Mouse (Mus musculus): ENCODE results near the gene Ric8a. TPM values are rescaled to one million over a fixed set of nuclear protein-coding genes. Genes with fewer than 3 reads are reported as not detected.

Gene Ric8a
- 10 to 100 TPM; 60.1 to 70.0 (median 64.9) TPM for total RNA-seq (2022)

DNA sequence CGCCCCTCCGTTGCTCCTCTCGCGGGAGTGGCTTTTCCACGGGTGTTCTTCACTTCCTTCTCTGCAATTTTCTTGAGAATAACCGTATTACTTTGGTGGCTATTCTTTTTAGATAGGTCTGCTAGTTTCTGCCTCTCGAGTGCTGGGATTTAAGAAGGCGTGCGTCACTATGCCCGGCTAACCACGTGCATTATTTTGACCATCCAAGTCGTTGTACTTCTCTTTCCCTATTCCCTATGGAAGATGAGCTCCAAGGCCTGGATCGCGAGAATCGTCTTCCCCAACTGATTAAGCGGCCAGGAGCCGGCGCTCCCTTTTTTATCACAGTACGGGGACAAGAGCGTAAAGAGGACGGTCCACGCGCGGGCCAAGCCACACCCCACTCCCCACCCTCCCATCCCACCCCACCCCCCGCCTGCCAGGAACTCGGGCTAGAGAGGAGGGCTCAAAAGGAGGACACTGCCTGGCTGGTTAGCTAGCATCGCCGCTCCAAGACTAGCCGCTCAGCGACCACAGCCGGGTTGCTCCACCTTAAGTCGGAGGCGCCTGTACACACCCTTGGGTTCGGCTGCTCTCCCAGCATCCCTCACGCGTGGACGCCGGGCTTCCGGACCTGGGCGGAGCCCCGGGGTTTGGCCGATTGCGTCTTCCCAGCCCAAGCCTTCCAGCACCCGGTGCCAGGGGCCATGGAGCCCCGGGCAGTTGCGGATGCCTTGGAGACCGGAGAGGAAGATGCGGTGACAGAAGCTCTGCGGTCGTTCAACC is at the start of gene Ric8a:
TSS of gene Ric8a (plus strand) at position 173 of the 765 bp plus-strand sequence.
- peak; percentile 85 to 88 for DNase-seq (ENCODE audit: low spot score in 2 of 2)

DNA sequence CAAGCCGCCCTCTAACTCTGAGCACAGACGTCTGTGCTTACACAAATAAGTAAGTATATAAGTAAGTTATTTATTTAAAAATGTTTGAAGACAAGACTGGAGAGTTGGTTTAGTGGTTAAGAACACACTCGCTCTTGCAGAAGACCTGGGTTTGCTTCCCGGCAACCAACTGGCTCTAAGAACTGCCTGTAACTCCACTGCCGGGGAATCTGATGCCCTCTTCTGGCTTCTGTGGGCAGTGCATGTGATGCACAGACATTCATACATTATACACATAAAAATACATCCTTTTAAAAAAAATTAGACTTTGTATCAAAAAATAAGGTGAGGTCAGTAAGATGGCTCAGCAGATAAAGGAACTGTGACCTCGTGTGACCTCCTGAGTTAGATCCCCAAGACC is 46.3 kb upstream of the Ric8a start:
- DNase-seq (ENCODE audit: low spot score in 2 of 2), result no peak

GRCm38 (mm10) chr7:140811714-140812113 is 45.0 kb upstream of the Ric8a start:
- DNase-seq (ENCODE audit: low spot score in 2 of 2), result no peak

- DNase-seq (ENCODE audit: low spot score in 2 of 2), result no peak
Measured at GRCm38 (mm10) chr7:140812850-140813249, 43.9 kb upstream of the Ric8a start.

GRCm38 (mm10) chr7:140820173-140820572 is 36.6 kb upstream of the Ric8a start:
- DNase-seq (ENCODE audit: low spot score in 2 of 2), result no peak

- no peak for DNase-seq (ENCODE audit: low spot score in 2 of 2)
Measured at GRCm38 (mm10) chr7:140821305-140821652, 35.5 kb upstream of the Ric8a start.

DNA sequence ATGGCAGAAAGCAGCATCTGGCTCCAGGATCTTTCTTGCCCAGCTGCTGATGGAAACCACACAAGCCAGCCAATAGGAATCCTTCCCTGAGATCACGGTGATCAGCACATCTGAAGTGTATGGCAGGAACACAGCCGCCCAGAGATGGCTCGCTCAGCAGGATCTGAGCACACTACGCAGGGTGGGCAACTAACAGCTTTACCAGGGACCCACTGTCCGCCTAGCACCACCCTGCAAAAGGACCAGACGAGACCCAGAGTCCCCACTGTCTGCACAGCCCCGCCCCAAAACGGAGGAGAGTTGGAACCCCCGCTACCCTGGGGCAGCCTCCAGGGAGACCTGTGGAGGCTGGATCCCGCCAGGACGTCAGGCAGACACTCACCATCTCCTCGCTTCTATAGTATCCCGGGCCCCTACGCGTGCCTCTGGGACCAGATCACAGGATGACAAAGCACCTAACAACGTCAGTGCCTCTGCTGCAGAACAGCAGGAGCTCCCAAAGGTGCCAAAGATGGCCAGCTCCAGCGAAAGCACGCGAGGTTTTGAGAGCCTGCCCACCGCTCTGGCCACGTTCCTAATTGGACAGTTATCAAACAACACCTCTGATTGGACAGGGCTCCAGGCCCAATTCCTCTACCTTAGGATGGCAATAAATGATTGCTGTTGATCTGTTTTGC is 35.0 kb upstream of the Ric8a start, which contains the start of gene Zfp941:
TSS of gene Zfp941 (minus strand) at position 526 of the 677 bp plus-strand sequence.
- DNase-seq (ENCODE audit: low spot score in 2 of 2), result peak; percentile 45 to 78

DNA sequence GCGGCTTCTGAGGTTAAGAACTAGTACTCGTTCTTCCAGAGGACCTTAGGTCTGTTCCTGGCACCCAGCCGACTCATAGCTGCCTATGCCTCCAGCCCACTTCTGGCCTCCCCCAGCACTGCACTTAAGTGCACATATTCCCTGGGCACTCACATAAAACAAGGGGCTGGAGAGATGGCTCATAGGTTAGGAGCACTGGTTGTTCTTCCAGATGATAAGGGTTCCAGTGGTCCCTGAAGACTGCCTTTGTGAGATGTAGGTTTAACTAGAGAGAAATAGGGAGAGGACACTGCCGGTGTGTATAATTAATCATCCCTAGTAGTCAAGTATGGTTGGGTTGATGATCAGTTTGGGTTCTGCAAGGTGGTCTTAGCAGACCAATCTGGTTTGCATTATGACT is 34.0 kb upstream of the Ric8a start:
- DNase-seq (ENCODE audit: low spot score in 2 of 2), result no peak

- DNase-seq (ENCODE audit: low spot score in 2 of 2), result peak; percentile 31 to 84
Measured at GRCm38 (mm10) chr7:140828171-140828881, 28.4 kb upstream of the Ric8a start.

DNA sequence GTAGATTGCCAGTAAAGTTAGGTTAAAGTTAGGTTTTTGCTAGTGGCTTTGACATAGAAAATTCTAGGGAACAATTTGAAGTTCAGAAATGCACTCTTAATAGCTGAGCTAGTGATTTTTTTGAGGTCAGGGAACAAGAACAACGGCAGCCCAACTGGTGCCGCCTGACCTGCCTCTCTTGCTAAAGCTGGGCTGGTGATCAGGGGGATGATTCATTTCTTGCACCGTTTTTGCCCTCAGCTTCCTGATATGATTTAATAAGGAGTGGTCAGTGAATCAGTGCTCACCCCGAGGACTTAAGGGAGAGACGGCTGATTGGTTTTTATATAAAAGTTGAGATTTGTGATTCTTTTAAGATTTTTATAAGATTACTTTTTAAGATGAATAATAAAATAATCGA is 25.3 kb upstream of the Ric8a start:
- no peak for DNase-seq (ENCODE audit: low spot score in 2 of 2)

GRCm38 (mm10) chr7:140833341-140833740 is 23.4 kb upstream of the Ric8a start:
- no peak for DNase-seq (ENCODE audit: low spot score in 2 of 2)

GRCm38 (mm10) chr7:140834968-140835757 is 21.6 kb upstream of the Ric8a start, which contains the start of gene Urah:
Urah (plus strand) TSS chr7:140835018.
- DNase-seq (ENCODE audit: low spot score in 2 of 2), result no peak

DNA sequence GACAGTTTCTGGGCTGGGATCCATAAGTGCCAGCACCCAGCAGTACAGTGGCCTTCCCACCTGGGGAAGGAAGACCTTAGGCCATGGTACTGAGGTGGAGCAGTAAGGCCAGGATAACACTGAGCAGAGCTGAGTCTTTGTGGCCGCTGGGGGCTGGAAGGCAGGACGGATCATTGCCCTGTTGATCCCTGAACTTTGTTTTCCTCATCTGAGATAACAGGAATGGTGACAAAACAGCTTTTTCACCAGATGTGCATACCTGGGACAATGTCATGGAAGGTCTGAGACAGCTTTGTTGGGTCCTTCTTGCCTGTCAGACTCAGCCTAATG is 21.0 kb upstream of the Ric8a start:
- no peak for DNase-seq (ENCODE audit: low spot score in 2 of 2)

DNA sequence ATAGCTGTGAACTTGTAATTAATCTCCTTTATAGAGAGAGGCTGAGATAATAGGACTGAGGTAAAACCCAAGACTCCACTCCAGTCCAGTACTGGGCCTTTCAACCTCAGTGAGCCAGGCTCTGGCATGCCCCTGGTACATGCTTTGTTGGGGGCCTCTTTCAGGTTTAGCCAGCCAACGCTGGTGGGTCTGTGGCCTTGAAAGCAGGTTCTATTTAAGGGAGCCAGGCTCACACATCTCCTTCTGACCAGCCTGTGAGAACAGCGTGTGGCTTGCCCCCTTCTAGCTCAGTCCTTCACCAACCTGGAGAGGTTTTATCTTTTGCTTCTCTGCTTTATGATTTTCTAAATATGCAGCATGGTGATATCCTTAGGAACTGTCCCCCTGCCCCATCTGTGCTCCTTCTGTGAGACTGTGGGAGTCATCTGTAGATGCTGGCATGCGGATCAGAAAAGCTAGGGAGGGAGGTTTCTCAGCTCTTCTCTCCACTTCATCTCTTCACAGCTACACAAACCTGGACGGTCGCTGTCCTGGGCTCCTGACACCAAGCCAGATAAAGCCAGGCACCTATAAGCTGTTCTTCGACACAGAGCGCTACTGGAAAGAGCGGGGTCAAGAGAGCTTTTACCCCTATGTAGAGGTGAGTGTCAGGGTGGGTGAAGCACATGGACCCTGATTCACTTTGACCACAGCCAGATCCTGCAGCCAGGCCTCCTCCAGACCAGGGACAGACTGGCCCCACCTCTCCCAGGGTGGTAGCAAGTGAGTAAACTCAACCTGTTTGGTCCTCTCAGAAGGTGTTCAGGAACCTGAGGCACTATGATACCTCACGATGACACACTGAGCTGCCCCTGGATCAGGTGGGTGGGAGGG is 20.3 kb upstream of the Ric8a start:
- DNase-seq (ENCODE audit: low spot score in 2 of 2), result peak in 1 of 2 experiments; percentile 72

GRCm38 (mm10) chr7:140839556-140839955 is 17.2 kb upstream of the Ric8a start:
- no peak for DNase-seq (ENCODE audit: low spot score in 2 of 2)

DNA sequence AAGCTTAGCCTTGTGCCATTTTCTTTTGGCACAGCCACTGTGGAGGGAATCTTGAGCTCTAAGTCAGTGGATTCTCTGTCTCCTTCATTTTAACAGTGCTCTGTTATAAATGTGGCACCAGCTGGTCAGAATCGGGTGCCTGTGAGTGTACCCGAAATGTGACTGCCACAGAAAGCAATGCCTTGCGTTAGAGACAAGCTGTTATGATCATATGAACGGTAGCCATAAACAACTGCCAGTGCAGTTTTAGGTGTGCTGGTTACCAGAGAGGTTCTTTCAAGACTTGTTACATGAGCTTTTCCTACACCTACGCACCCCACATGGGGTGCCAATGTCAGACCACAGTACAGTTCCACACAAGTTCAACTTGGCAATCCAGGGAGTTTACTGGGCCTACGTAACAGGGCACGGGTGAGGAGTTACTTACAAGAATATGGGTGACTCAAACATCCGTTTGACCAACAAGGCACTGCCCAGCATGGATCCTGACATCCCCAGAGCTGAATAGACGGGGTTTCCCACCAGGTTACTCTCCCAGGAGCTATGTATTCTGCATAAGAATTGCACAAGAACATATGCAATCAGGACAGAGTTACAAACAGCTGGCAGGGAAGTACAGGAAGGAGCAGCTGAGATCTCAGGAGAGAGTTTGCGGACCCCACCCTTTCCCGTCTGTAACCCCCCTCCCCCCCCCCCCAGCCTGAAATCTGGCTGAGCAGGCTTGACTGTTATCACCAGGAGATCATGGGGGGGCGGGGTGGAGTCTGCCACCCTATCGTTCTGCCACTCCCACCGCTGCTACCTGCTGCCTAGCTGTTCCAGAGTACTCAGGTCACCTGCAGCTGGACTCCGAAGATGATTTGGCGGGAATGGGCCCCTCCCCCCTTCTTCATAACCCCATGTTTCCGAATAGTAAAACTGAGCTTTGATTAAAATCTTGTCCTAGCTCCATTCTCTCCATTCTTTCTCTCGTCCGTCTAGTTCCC is 15.7 kb upstream of the Ric8a start:
- DNase-seq (ENCODE audit: low spot score in 2 of 2), result no peak

DNA sequence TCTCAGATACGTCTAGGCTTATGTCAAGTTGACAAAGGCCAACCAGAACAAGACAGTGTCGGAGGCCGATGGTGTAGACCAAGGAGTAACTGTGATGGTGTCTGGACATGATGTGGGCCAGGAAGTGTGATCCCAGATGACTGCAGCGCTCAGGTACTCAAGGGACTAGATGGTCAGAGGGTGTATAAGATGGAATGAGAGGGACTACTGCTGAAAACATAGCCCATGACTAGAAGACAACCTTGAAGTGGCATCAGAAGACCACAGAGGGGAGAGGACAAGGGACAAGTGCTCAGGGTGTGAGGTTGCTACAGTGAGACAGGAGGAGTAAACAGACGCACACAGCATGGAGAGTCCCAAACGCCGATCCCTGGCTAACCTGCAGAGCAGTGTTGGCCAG is 13.0 kb upstream of the Ric8a start:
- no peak for DNase-seq (ENCODE audit: low spot score in 2 of 2)

- peak; percentile 55 to 79 for DNase-seq (ENCODE audit: low spot score in 2 of 2)
Measured at GRCm38 (mm10) chr7:140844905-140845665, 11.7 kb upstream of the Ric8a start, which contains the start of gene Scgb1c1. Scgb1c1 (plus strand) TSS chr7:140845547.

All from left cerebral cortex, adult 8-10 months (tissue).